Mouse (Mus musculus): Measurements from ENCODE around the gene Usp22.

- TF ChIP-seq POLR2A (IDR thresholded peaks at IDR 0.05; ENCODE audit: low read depth, low read length) (no peak), CTCF (conservative IDR thresholded peaks at IDR 0.05; ENCODE audit: insufficient read depth, insufficient read length, low read depth, low read length) (0 out of 2 replicates have a peak, but pooled peaks have one; percentile 13)
These were observed 45.5 kb upstream of the Usp22 start for GRCm38 (mm10) chr11:61220156-61220881.
